Mouse (Mus musculus) layer of hippocampus, adult 2 months (tissue): ENCODE results near the gene Dnase1l2. TPM values are rescaled to one million over a fixed set of nuclear protein-coding genes. Genes with fewer than 3 reads are reported as not detected.

Source experiments
- DNase-seq, 2 experiments: peaks; one replicate each; pipeline ENCODE4 v3.0.0; 2022; ENCODE audit warnings: low spot score in 2 of 2
- H3K27ac ChIP-seq: fragments of 200-600 bp; 2 replicates; pipeline ENCODE4 v1.8.1; 2022
- H3K4me3 ChIP-seq: fragments of 200-600 bp; 2 replicates; pipeline ENCODE4 v1.8.1; 2022; ENCODE audit warnings: mild to moderate bottlenecking
- CTCF ChIP-seq: fragments of 200-600 bp; conservative IDR thresholded peaks from 2 replicates; pipeline ENCODE4 v1.8.1; 2022; ENCODE audit warnings: antibody characterized with exemption, mild to moderate bottlenecking, moderate library complexity
- total RNA-seq, 2 experiments: library from RNA; stranded (reverse); gene quantifications; 2 replicates each; pipeline ENCODE4 v1.2.3; 2021

Dnase1l2 gene
- total RNA-seq, 2 experiments from 2014 or later: 5.4 to 10.7 TPM

DNA sequence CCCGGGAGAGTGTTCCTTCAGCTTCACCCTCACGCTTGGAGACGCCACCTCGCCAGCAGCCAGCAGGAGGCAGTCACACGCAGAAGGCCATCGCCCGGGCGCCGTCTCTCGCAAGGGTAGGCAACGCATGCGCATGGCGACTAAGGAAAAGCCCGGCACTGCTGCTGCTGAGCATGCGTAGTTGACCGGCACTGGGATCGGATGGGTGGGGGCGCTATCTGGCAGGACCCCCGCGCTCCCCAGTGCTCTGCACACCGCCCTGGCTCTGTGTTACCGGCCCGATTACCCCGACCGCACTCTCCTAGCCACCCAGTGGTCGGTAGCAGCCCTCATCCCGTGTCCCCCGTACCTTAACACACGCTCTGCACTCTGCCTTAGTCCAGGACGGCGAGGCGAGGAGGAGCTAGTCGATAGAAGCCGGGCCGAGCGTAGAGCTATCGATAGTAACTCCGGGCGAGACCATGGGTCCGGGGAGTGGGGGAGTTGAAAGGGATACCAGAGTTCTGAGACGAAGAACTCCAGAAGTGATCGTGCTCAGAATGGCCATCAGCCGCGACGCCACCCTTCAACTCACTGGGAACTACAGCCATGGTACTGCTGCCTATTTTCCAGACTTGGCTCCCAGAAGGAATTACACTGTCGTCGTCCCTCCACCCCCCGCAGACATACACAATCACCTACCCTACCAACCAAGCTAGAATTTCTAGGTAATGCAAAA lies 35.9 kb upstream of the Dnase1l2 start, which contains the start of gene Mlst8:
Gene Mlst8 (minus strand): TSS at position 416 of the 718 bp plus-strand sequence.
- peak; percentile 89 for TF ChIP-seq CTCF
- peak within 1 kb of the TSS; percentile 99 for H3K27ac ChIP-seq
- DNase-seq: peak; percentile 96 to 99
- H3K4me3 ChIP-seq: peak within 1 kb of the TSS; percentile 68

DNA sequence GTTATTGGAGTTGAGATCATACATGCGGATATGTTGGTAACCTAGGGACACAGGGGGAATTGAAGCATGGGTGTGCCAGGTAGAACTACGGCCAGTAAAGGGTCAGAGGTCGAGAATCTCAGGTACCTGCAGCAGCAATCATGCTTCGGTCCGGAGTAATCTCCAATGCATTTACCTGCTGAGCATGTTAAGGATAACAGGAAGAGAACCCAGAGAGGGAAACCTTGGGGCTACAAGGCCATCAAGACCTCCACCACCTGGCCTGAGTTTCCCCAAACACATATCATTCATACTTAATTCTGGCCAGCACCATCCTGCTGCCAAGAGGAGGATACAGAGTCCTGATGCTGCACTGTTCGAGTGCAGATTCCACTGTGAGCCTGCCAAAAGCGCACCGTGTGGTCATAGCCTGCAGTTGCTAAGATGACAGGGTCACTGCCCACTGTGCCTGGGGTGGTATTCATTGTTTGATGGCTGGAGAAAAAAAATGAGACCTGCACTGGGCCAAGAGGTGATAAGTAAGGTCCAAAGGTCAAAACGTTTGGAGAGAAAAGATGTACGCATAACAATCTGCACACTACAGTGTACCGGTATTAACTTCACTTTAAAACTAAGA lies 35.2 kb upstream of the Dnase1l2 start:
- peak overlapping the region; percentile 99 for H3K27ac ChIP-seq
- no peak for DNase-seq
- no peak for TF ChIP-seq CTCF
- H3K4me3 ChIP-seq: peak overlapping the region; percentile 68

DNA sequence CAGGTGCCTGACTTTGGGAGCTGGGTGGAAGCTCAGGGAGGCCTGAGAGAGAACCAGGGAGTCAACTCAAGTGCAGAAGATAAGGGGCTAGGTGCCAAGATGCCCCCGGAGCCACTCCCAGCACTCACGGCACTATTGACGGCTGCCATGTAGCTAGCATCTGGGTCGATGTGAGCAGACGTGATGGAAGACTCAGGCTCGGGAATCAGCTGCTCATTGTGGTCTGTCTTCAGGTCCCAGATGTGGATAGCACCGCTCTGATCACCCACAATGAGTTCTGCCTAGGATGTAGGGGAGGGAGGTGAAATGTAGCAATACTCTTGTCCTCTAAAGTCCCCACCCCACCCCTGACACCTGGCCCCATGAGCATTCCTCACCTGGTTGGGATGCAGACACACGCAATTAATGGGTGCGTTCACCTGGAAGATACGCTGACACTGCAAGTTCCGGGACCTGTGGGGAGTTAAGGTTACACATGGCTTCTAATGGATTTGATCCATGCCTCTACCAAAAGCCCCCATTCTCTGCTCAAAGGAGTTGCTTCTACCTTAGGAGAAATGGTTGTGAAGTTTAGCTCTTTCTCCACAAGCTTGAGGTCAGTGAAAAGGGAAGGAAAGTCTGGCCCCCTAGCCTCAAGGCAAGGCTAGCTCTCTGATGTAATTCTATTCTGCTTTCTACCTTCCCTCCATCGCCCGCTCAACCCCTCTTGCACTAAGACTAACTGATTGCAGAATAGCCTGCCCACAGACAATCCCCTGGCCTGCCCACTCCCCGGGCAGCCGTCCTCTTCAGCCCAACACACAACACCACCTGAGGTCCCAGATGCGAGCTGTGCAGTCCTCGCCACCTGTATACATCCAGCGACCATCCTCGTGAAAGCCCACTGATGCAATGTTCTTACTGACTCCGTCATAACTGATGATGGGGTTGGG lies 34.4 kb upstream of the Dnase1l2 start:
- peak overlapping the region; percentile 99 for H3K27ac ChIP-seq
- no peak for DNase-seq
- TF ChIP-seq CTCF: no peak

DNA sequence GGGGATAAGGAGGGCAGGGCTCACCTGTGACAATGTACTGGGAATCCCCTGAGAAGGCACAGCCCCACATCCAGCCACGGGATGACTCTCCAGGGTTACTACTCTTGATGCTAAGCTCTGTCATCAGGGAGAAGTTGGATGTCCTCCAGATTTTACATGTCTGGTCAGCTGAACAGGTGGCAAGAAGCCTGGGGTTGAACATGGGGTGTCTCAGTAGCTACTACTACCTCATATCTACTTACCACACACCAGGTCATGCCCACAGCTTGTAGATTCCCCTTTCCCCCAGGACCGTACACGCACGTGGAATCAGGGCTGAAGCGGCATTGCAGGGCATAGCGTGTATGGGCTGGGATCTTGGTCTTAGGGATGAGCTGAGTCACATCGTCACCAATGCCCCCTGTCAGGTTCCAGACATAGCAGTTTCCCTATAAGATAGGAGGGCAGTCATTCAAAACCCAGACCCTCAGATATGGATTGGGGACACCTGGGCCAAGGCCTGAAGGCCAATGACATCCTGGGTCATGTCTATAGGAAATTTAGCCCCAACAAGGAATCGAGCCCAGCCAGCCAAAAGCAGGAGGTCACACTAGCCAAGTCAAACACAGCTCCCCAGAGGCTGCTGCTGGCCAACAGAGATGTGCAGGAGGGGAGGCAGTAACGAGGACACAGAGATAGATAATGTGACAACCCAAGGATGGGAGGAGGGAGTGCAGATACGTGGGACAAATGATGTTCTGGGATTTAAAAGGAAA lies 33.3 kb upstream of the Dnase1l2 start:
- Histone ChIP-seq H3K27ac (peak overlapping the region; percentile 96; the same call in 1 of the 2 replicates), H3K4me3 (no peak overlapping the region)
- DNase-seq: no peak
- no peak for TF ChIP-seq CTCF

More for the DNA sequence above, 34.4 kb upstream of the Dnase1l2 start:
- no peak overlapping the region; the same call in 1 of the 2 replicates for H3K4me3 ChIP-seq

DNA sequence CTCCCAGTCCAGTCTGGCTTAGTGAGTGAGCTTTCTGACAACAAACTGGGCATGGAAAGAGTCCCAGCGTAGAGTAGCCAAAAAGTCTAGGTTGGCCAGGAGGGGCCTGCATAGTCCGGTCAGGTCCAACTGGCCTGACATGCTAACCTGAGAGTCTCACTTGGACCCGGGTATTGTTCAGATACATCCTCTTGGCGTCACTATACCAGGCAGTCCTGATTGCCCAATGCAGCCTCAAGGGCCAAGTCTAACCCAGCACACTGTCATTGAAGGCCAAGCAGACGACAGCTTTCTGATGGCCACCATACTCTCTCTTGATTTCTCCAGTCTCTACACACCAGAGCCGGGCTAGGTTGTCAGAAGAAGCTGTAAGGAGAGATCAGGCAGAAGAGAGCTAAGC lies 32.7 kb upstream of the Dnase1l2 start:
- TF ChIP-seq CTCF: no peak
- DNase-seq: no peak
- Histone ChIP-seq H3K4me3 (no peak overlapping the region), H3K27ac (peak overlapping the region; percentile 96)

DNA sequence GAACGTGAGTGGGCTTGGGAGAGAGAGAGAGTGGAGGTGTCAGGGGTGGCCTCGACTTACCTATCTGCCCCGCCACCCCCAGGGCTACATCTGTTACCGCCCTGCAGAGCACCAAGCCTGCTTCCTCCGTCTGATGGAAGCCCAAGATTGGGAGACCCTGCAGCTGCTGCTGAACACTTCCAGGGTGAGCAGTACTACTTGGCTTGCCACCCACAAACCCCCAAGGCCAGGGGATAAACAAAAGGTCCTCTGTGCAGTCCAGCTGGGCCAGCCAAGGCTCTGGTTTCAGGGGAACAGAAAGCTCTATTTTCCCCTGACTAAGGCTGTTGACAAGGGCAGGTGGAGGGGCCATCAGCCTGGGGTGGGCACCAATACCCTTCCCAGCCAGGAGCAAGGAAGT lies 31.7 kb upstream of the Dnase1l2 start:
- Histone ChIP-seq H3K27ac (peak overlapping the region; percentile 96), H3K4me3 (no peak overlapping the region)
- TF ChIP-seq CTCF: no peak
- peak; percentile 55 to 79 for DNase-seq

DNA sequence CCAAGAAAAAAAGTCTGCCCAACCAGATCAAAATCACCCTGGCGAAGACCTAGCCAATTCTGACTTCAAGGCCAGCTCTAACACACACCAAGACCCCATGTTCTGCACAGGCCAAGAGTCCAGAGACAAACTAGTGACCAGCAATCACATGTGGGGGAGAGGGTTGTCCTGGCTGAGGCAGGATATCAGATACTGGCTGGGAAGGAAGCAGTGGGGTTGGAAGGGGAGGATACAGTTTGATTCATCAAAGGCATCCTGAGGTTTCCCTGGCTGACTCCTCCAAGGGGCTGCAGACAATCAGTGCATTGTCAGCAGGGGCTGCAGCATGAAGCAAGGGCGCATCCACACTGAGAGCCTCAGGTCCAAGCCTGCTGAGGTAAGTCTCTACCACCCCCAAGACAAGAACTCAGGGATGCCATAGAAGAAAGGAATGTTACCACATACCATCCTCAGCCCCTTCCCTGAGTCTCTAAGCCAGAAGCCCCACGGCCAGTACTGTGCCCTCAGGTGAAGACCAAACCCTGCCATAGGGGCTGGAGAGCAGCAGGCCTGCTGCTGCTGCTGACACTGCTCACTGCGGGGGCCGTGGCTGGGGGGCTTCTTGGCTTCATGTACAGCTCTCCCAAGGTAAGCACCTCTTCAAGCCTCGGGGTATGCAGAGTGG lies 30.8 kb upstream of the Dnase1l2 start, which contains the start of gene Bricd5:
Gene Bricd5 (plus strand): TSS at position 273 of the 664 bp plus-strand sequence.
- peak within 1 kb of the TSS; percentile 96 for H3K27ac ChIP-seq
- peak within 1 kb of the TSS; percentile 94; the same call in 1 of the 2 replicates for H3K4me3 ChIP-seq
- no peak for DNase-seq
- no peak for TF ChIP-seq CTCF

DNA sequence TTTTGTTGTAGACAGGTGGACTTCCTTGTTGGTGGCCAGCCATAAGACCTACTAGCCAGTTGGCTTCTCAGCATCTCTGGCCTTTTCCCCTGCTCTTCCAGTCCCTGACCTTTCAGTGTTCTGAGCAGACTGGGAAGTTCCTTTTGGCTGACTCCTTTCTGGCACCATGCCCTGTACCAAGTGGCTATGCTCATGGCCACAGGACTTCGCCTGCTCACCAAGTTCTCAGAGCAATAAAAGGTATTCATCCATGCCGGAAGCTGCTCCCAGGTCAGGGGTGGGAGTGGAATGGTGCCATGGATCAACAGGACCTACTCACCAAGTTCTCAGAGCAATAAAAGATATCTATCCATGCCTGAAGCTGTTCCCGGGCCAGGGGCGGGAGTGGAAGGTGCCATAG lies 29.6 kb upstream of the Dnase1l2 start:
- Histone ChIP-seq H3K27ac (peak overlapping the region; percentile 96), H3K4me3 (peak overlapping the region; percentile 94)
- no peak for DNase-seq
- no peak for TF ChIP-seq CTCF

DNA sequence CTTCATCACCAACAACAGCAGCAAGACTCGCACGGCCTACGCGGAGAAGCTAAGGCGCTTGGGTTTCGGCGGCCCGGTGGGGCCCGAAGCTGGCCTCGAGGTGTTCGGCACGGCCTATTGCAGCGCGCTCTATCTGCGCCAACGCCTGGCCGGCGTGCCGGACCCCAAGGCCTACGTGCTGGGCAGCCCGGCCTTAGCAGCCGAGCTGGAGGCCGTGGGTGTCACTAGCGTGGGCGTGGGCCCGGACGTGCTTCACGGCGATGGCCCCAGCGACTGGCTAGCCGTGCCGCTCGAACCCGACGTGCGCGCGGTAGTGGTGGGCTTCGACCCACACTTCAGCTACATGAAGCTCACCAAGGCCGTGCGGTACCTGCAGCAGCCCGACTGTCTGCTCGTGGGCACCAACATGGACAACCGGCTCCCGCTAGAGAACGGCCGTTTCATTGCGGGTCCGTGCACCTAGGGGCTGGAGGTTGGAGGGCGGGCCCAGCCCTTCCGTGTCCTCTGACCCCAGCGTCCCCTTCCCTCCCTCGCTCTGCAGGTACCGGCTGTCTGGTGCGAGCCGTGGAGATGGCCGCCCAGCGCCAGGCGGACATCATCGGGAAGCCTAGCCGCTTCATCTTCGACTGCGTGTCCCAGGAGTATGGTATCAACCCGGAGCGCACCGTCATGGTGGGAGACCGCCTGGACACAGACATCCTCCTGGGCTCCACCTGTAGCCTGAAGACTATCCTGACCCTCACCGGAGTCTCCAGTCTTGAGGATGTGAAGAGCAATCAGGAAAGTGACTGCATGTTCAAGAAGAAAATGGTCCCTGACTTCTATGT lies 28.0 kb upstream of the Dnase1l2 start:
- no peak for DNase-seq
- H3K27ac ChIP-seq: peak overlapping the region; percentile 96
- peak overlapping the region; percentile 94 for H3K4me3 ChIP-seq
- TF ChIP-seq CTCF: no peak

DNA sequence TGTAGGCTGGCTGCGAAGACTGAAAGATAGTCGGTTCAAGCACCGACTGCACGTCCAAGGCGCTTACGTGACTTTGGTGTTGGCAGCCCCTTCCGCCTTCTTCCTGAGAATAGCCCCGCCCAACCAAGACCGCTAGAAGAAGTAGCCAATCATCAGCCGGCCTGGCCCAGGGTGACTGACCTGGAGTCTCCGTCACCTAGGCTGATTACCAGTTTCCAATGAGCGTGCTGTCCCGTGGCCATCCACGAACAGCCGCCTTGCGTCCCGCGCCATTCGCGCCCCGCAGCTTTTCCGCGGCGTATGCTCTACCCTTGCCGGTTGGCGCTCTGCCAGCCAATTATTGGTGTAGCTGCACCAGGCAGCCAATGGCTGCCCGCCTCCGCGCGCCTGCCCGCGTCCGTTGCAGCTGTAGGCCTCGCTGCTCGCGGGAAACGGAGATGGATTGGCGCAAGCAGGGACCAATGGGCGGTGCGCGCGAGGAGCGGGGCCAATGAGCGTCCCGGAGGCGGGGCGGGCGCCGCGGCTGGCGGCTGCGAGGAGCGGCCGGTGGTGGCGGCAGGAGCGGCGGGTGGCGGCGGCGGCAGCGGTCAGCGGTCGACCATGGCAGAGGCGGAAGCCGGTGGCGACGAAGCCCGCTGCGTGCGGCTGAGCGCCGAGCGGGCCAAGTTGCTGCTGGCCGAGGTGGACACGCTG lies 27.2 kb upstream of the Dnase1l2 start, which contains the start of the genes E4f1 and Pgp:
Gene E4f1 (minus strand): TSS at position 404 of the 693 bp plus-strand sequence.
Gene Pgp (plus strand): TSS at position 483 of the 693 bp plus-strand sequence.
- peak; percentile 99 for DNase-seq
- Histone ChIP-seq H3K4me3 (peak within 1 kb of the TSS; percentile 94), H3K27ac (peak within 1 kb of the TSS; percentile 96)
- TF ChIP-seq CTCF: peak; percentile 23; the same call in 1 of the 2 replicates
